Mouse (Mus musculus) bone marrow macrophage, adult 2 months (primary cell): Measurements from ENCODE around the gene Trappc2.

Source experiments
- CTCF ChIP-seq: IDR thresholded peaks from 2 replicates; pipeline ENCODE4 v1.5.1; 2012; ENCODE audit warnings: low read depth, mild to moderate bottlenecking, low read length, moderate library complexity
- POLR2A ChIP-seq: IDR thresholded peaks from 2 replicates; pipeline ENCODE4 v1.6.1; 2012; ENCODE audit warnings: mild to moderate bottlenecking, low read depth, low read length, borderline replicate concordance

DNA sequence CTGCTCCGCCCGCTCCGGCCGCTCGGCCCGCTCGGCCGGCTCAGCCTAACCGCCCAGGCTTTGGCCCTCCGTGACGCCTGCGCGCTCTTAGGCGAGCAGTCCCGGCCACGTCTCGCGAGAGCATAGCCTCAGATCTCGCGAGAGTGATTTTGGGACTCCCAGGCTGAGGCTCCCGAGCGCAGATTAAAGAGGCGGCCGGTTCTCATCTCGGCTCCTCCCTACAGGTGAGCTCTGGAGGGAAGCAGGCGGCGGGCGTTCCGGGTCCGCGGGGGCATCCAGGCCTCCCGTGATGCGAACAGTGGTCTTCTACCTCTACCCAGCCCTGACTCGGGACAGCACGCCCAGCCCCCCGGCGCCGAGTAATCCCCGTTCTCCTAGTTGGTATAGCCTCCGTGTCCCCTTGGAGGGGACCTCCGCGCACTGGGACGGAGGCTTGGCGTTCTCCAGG is 266 bp downstream of the Trappc2 start, which contains the start of gene Ofd1:
- no peak for TF ChIP-seq CTCF
- no peak for TF ChIP-seq POLR2A
